Mouse (Mus musculus): Measurements from ENCODE around the gene Klhdc3. TPM values are rescaled to one million over a fixed set of nuclear protein-coding genes. Genes with fewer than 3 reads are reported as not detected.

Gene Klhdc3
- 143 and 150 TPM in 2 replicates for polyA plus RNA-seq (2016; fragmentation: Nextera tagmentation; extraction: Ambion mirVana)

GRCm38 (mm10) chr17:46680760-46681373 is at the start of gene Klhdc3:
Gene Klhdc3 (minus strand): TSS chr17:46680914.
- H3K36me3 ChIP-seq, result peaks cover 65% of the 10 kb centered on the region
- DNase-seq (ENCODE audit: low spot score), result peak; percentile 100
- peaks cover 39% of the 10 kb centered on the region for H3K4me1 ChIP-seq
- no peaks in the 10 kb centered on the region for H3K9me3 ChIP-seq (replicated peaks)
- H3K27me3 ChIP-seq (ENCODE audit: low read depth, poor library complexity, severe bottlenecking), result no peaks in the 10 kb centered on the region
- H3K27ac ChIP-seq, result peak within 1 kb of the TSS; percentile 92
- peak within 1 kb of the TSS; percentile 92 for H3K4me3 ChIP-seq
- under 1% methylated on average over 49 of the region's 49 CpGs for WGBS

- Histone ChIP-seq H3K36me3 (peaks cover 28% of the 10 kb centered on the region), H3K27me3 (ENCODE audit: low read depth, poor library complexity, severe bottlenecking) (peaks cover 29% of the 10 kb centered on the region), H3K9me3 (replicated peaks) (no peaks in the 10 kb centered on the region), H3K27ac (no peak within 1 kb of the TSS), H3K4me1 (peaks cover 7% of the 10 kb centered on the region; the same call in 1 of the 2 replicates), H3K4me3 (peak within 1 kb of the TSS; percentile 13; the same call in 1 of the 2 replicates)
- no peak for DNase-seq (ENCODE audit: low spot score)
- 16% methylated on average over 24 of the region's 24 CpGs for WGBS
These were observed 48.2 kb upstream of the Klhdc3 start, which contains the start of gene Gnmt for GRCm38 (mm10) chr17:46728904-46729318. Gene Gnmt (minus strand): TSS chr17:46729168.

GRCm38 (mm10) chr17:46728496-46728895 is 47.8 kb upstream of the Klhdc3 start:
- no peaks in the 10 kb centered on the region for H3K9me3 ChIP-seq (replicated peaks)
- H3K4me1 ChIP-seq, result peaks cover 7% of the 10 kb centered on the region; the same call in 1 of the 2 replicates
- peaks cover 30% of the 10 kb centered on the region for H3K36me3 ChIP-seq
- DNase-seq (ENCODE audit: low spot score), result no peak
- H3K27me3 ChIP-seq (ENCODE audit: low read depth, poor library complexity, severe bottlenecking), result peaks cover 29% of the 10 kb centered on the region
- no peak overlapping the region for H3K27ac ChIP-seq
- H3K4me3 ChIP-seq, result peak overlapping the region; percentile 13; the same call in 1 of the 2 replicates
- WGBS, result 44% methylated on average over 11 of the region's 11 CpGs

- no peaks in the 10 kb centered on the region for H3K9me3 ChIP-seq (replicated peaks)
- no peak overlapping the region for H3K27ac ChIP-seq
- H3K4me3 ChIP-seq, result no peak overlapping the region
- 44% methylated on average over 6 of the region's 6 CpGs for WGBS
- peaks cover 29% of the 10 kb centered on the region for H3K27me3 ChIP-seq (ENCODE audit: low read depth, poor library complexity, severe bottlenecking)
- H3K4me1 ChIP-seq, result peaks cover 7% of the 10 kb centered on the region; the same call in 1 of the 2 replicates
- peaks cover 35% of the 10 kb centered on the region for H3K36me3 ChIP-seq
- no peak for DNase-seq (ENCODE audit: low spot score)
These were observed 47.3 kb upstream of the Klhdc3 start for GRCm38 (mm10) chr17:46728021-46728420.

GRCm38 (mm10) chr17:46727271-46727670 is 46.6 kb upstream of the Klhdc3 start:
- no peak overlapping the region for H3K4me3 ChIP-seq
- 93% methylated on average over 11 of the region's 11 CpGs for WGBS

GRCm38 (mm10) chr17:46725731-46726645 is 45.3 kb upstream of the Klhdc3 start:
- no peaks in the 10 kb centered on the region for H3K9me3 ChIP-seq (replicated peaks)
- H3K4me3 ChIP-seq, result no peak overlapping the region
- peaks cover 53% of the 10 kb centered on the region for H3K36me3 ChIP-seq
- 90% methylated on average over 26 of the region's 26 CpGs for WGBS
- no peak overlapping the region for H3K27ac ChIP-seq
- H3K4me1 ChIP-seq, result peaks cover 7% of the 10 kb centered on the region; the same call in 1 of the 2 replicates
- no peak for DNase-seq (ENCODE audit: low spot score)
- H3K27me3 ChIP-seq (ENCODE audit: low read depth, poor library complexity, severe bottlenecking), result peaks cover 29% of the 10 kb centered on the region

More at GRCm38 (mm10) chr17:46727271-46727670, 46.6 kb upstream of the Klhdc3 start:
- Histone ChIP-seq H3K9me3 (replicated peaks) (no peaks in the 10 kb centered on the region), H3K27ac (no peak overlapping the region), H3K36me3 (peaks cover 41% of the 10 kb centered on the region), H3K4me1 (peaks cover 7% of the 10 kb centered on the region; the same call in 1 of the 2 replicates), H3K27me3 (ENCODE audit: low read depth, poor library complexity, severe bottlenecking) (peaks cover 29% of the 10 kb centered on the region)
- DNase-seq (ENCODE audit: low spot score), result no peak

GRCm38 (mm10) chr17:46725273-46725672 is 44.6 kb upstream of the Klhdc3 start:
- DNase-seq (ENCODE audit: low spot score), result peak; percentile 48
- H3K36me3 ChIP-seq, result peaks cover 59% of the 10 kb centered on the region

GRCm38 (mm10) chr17:46724477-46725084 is 43.9 kb upstream of the Klhdc3 start:
- Histone ChIP-seq H3K27me3 (ENCODE audit: low read depth, poor library complexity, severe bottlenecking) (peaks cover 19% of the 10 kb centered on the region), H3K27ac (0 out of 2 replicates have a peak overlapping the region, but pooled peaks have one; percentile 5), H3K36me3 (peaks cover 62% of the 10 kb centered on the region), H3K4me3 (no peak overlapping the region), H3K9me3 (replicated peaks) (no peaks in the 10 kb centered on the region), H3K4me1 (peaks cover 7% of the 10 kb centered on the region; the same call in 1 of the 2 replicates)
- DNase-seq (ENCODE audit: low spot score), result no peak
- 79% methylated on average over 20 of the region's 20 CpGs for WGBS

More at GRCm38 (mm10) chr17:46725273-46725672, 44.6 kb upstream of the Klhdc3 start:
- 50% methylated on average over 9 of the region's 9 CpGs for WGBS
- Histone ChIP-seq H3K27ac (0 out of 2 replicates have a peak overlapping the region, but pooled peaks have one; percentile 5), H3K4me3 (no peak overlapping the region), H3K9me3 (replicated peaks) (no peaks in the 10 kb centered on the region), H3K4me1 (peaks cover 7% of the 10 kb centered on the region; the same call in 1 of the 2 replicates), H3K27me3 (ENCODE audit: low read depth, poor library complexity, severe bottlenecking) (peaks cover 26% of the 10 kb centered on the region)

- Histone ChIP-seq H3K36me3 (peaks cover 76% of the 10 kb centered on the region), H3K9me3 (replicated peaks) (no peaks in the 10 kb centered on the region), H3K4me1 (peaks cover 3% of the 10 kb centered on the region; the same call in 1 of the 2 replicates), H3K4me3 (no peak overlapping the region), H3K27ac (no peak overlapping the region), H3K27me3 (ENCODE audit: low read depth, poor library complexity, severe bottlenecking) (no peaks in the 10 kb centered on the region)
- DNase-seq (ENCODE audit: low spot score), result no peak
- WGBS, result 88% methylated on average over 7 of the region's 7 CpGs
These were observed 40.4 kb upstream of the Klhdc3 start for GRCm38 (mm10) chr17:46721077-46721476.

GRCm38 (mm10) chr17:46714756-46715481 is 34.2 kb upstream of the Klhdc3 start:
- no peaks in the 10 kb centered on the region for H3K9me3 ChIP-seq (replicated peaks)
- H3K36me3 ChIP-seq, result peaks cover 53% of the 10 kb centered on the region
- no peak for DNase-seq (ENCODE audit: low spot score)
- H3K27me3 ChIP-seq (ENCODE audit: low read depth, poor library complexity, severe bottlenecking), result no peaks in the 10 kb centered on the region
- no peak overlapping the region for H3K4me3 ChIP-seq
- H3K27ac ChIP-seq, result no peak overlapping the region
- 94% methylated on average over 11 of the region's 11 CpGs for WGBS
- peaks cover 26% of the 10 kb centered on the region for H3K4me1 ChIP-seq

GRCm38 (mm10) chr17:46713849-46714248 is 33.1 kb upstream of the Klhdc3 start:
- H3K36me3 ChIP-seq, result peaks cover 52% of the 10 kb centered on the region
- WGBS, result 93% methylated on average over 9 of the region's 9 CpGs

GRCm38 (mm10) chr17:46712442-46712841 is 31.7 kb upstream of the Klhdc3 start:
- Histone ChIP-seq H3K27ac (no peak overlapping the region), H3K4me3 (peak overlapping the region; percentile 94), H3K27me3 (ENCODE audit: low read depth, poor library complexity, severe bottlenecking) (no peaks in the 10 kb centered on the region), H3K4me1 (peaks cover 26% of the 10 kb centered on the region), H3K36me3 (peaks cover 47% of the 10 kb centered on the region), H3K9me3 (replicated peaks) (no peaks in the 10 kb centered on the region)
- WGBS, result 79% methylated on average over 7 of the region's 7 CpGs
- no peak for DNase-seq (ENCODE audit: low spot score)

More at GRCm38 (mm10) chr17:46713849-46714248, 33.1 kb upstream of the Klhdc3 start:
- Histone ChIP-seq H3K27me3 (ENCODE audit: low read depth, poor library complexity, severe bottlenecking) (no peaks in the 10 kb centered on the region), H3K9me3 (replicated peaks) (no peaks in the 10 kb centered on the region), H3K4me1 (peaks cover 26% of the 10 kb centered on the region), H3K4me3 (peak overlapping the region; percentile 94; the same call in 1 of the 2 replicates), H3K27ac (no peak overlapping the region)
- no peak for DNase-seq (ENCODE audit: low spot score)
